27 mouse cellular contexts compared by ENCODE assay signal in genomic region chr3:14958277-14958676, GRCm38 (mm10).
DNase-seq lines count a peak whose midpoint lies in the region; ATAC-seq and TF ChIP-seq lines count a peak whose summit lies in the region.
"Had no signal": no experiment of that assay in that cellular context is flagged by ENCODE, and none has a peak within 500 bp of the region (broad histone marks: within the 10 kb centered on the region; RNA-seq: fewer than 3 reads in every experiment).

No protein-coding gene starts in this region.

- H3K4me3 ChIP-seq in layer of hippocampus, adult 2 months, result no peak overlapping the region
- H3K4me3 ChIP-seq in lung, embryonic 16.5 days (ENCODE audit: low read length), result no peak overlapping the region
- H3K4me3 ChIP-seq in liver, embryonic 12.5 days, result no peak overlapping the region
- H3K4me3 ChIP-seq: embryonic facial prominence, embryonic 10.5 days; embryonic facial prominence, embryonic 15.5 days; forebrain, embryonic 13.5 days; hindbrain, embryonic 12.5 days; intestine, embryonic 15.5 days; left cerebral cortex, adult 2 months; megakaryocyte, embryonic 14.5 days; midbrain, embryonic 15.5 days; neural tube, embryonic 15.5 days; stomach, embryonic 15.5 days had no signal

- no peaks in the 10 kb centered on the region for H3K9me3 ChIP-seq in lung, embryonic 16.5 days (ENCODE audit: control insufficient read depth, low read length)
- no peaks in the 10 kb centered on the region for H3K9me3 ChIP-seq in liver, embryonic 12.5 days (replicated peaks)
- H3K9me3 ChIP-seq: embryonic facial prominence, embryonic 10.5 days; embryonic facial prominence, embryonic 15.5 days; forebrain, embryonic 13.5 days; hindbrain, embryonic 12.5 days; intestine, embryonic 15.5 days; megakaryocyte, embryonic 14.5 days; midbrain, embryonic 15.5 days; neural tube, embryonic 15.5 days; stomach, embryonic 15.5 days had no signal

- ATAC-seq in lung, embryonic 16.5 days (ENCODE audit: low read depth), result no peak
- ATAC-seq in liver, embryonic 12.5 days, result peak; percentile 75
- peak; percentile 66 for ATAC-seq in megakaryocyte progenitor cell, adult 5-6 weeks (replicated peaks; ENCODE audit: poor library complexity)
- ATAC-seq: activated CD4-positive, CD25-positive, alpha-beta regulatory T cell, adult 4 months; forebrain, embryonic 13.5 days; hindbrain, postnatal 0 days; intestine, embryonic 15.5 days; midbrain, embryonic 15.5 days had no signal

- peaks cover 22% of the 10 kb centered on the region for H3K4me1 ChIP-seq in lung, embryonic 16.5 days (replicated peaks; ENCODE audit: control insufficient read depth, insufficient read depth, low read length)
- H3K4me1 ChIP-seq in liver, embryonic 12.5 days, result peaks cover 15% of the 10 kb centered on the region
- H3K4me1 ChIP-seq: embryonic facial prominence, embryonic 15.5 days; intestine, embryonic 15.5 days; midbrain, embryonic 15.5 days; neural tube, embryonic 15.5 days; stomach, embryonic 15.5 days had no signal

- H3K9ac ChIP-seq in lung, embryonic 16.5 days (ENCODE audit: low read length), result no peak overlapping the region
- H3K9ac ChIP-seq in liver, embryonic 12.5 days, result no peak overlapping the region
- H3K9ac ChIP-seq: embryonic facial prominence, embryonic 15.5 days; forebrain, embryonic 13.5 days; hindbrain, embryonic 12.5 days; intestine, embryonic 15.5 days; midbrain, embryonic 15.5 days; neural tube, embryonic 15.5 days; stomach, embryonic 15.5 days had no signal

- H3K4me2 ChIP-seq in lung, embryonic 16.5 days (ENCODE audit: low read depth, low read length), result no peak overlapping the region
- no peak overlapping the region for H3K4me2 ChIP-seq in liver, embryonic 12.5 days
- H3K4me2 ChIP-seq: embryonic facial prominence, embryonic 15.5 days; forebrain, embryonic 13.5 days; hindbrain, embryonic 12.5 days; intestine, embryonic 15.5 days; midbrain, embryonic 15.5 days; neural tube, embryonic 15.5 days; stomach, embryonic 15.5 days had no signal

- H3K27me3 ChIP-seq in lung, embryonic 16.5 days (ENCODE audit: control insufficient read depth, insufficient read depth, low read depth, low read length), result no peaks in the 10 kb centered on the region
- no peaks in the 10 kb centered on the region for H3K27me3 ChIP-seq in liver, embryonic 12.5 days (replicated peaks)
- H3K27me3 ChIP-seq: embryonic facial prominence, embryonic 15.5 days; forebrain, embryonic 13.5 days; hindbrain, embryonic 12.5 days; intestine, embryonic 15.5 days; megakaryocyte, embryonic 14.5 days; midbrain, embryonic 15.5 days; neural tube, embryonic 15.5 days; stomach, embryonic 15.5 days had no signal

- no peaks in the 10 kb centered on the region for H3K36me3 ChIP-seq in lung, embryonic 16.5 days (ENCODE audit: control insufficient read depth, insufficient read depth, low read length)
- H3K36me3 ChIP-seq in liver, embryonic 12.5 days, result no peaks in the 10 kb centered on the region
- H3K36me3 ChIP-seq: embryonic facial prominence, embryonic 10.5 days; embryonic facial prominence, embryonic 15.5 days; hindbrain, embryonic 12.5 days; intestine, embryonic 15.5 days; midbrain, embryonic 15.5 days; neural tube, embryonic 15.5 days; stomach, embryonic 15.5 days had no signal

- no peak for DNase-seq in layer of hippocampus, adult 2 months (ENCODE audit: low spot score in 2 of 2)
- DNase-seq in layer of hippocampus, adult 18-20 months (ENCODE audit: low spot score in 2 of 2), result no peak
- no peak for DNase-seq in lung, postnatal 36 days
- DNase-seq in cerebellum, adult 18-20 months, result no peak
- DNase-seq in heart, postnatal 25 days (ENCODE audit: low spot score), result no peak
- DNase-seq: B cell, adult 2 months; cerebellum, adult 2 months; cerebellum, postnatal 14 days; gastrocnemius, postnatal 14 days; heart, postnatal 36 days; retina, postnatal 1 day; right cerebral cortex, postnatal 14 days had no signal

- H3K27ac ChIP-seq in layer of hippocampus, adult 2 months, result peak overlapping the region; percentile 18; the same call in 1 of the 2 replicates
- peak overlapping the region; percentile 74 for H3K27ac ChIP-seq in lung, embryonic 16.5 days (ENCODE audit: low read length)
- no peak overlapping the region for H3K27ac ChIP-seq in liver, embryonic 12.5 days
- H3K27ac ChIP-seq: embryonic facial prominence, embryonic 10.5 days; embryonic facial prominence, embryonic 15.5 days; forebrain, embryonic 13.5 days; hindbrain, embryonic 12.5 days; hindbrain, postnatal 0 days; intestine, embryonic 15.5 days; left cerebral cortex, adult 2 months; midbrain, embryonic 15.5 days; neural tube, embryonic 15.5 days; stomach, embryonic 15.5 days had no signal

- TF ChIP-seq CTCF in layer of hippocampus, adult 2 months (conservative IDR thresholded peaks at IDR 0.05), result no peak

- intact Hi-C loops in heart, postnatal 25 days (cut with DNase I), result no loop called here

- 48% methylated on average over 1 of the region's 1 CpGs for WGBS in lung, embryonic 16.5 days
- 6% methylated on average over 1 of the region's 1 CpGs for WGBS in liver, embryonic 12.5 days (ENCODE audit: insufficient replicate concordance)
